Mouse (Mus musculus) common myeloid progenitor, adult 5-6 weeks (primary cell): Measurements from ENCODE around the gene RPS10-NUDT3. TPM values are rescaled to one million over a fixed set of nuclear protein-coding genes. Genes with fewer than 3 reads are reported as not detected.

Experiments
- ATAC-seq: replicated peaks from 2 replicates; pipeline ENCODE4 v1.8.0; 2016; ENCODE audit warnings: low read depth, mild to moderate bottlenecking, moderate TSS enrichment, inconsistent platforms; ENCODE audit not compliant: poor library complexity, severe bottlenecking
- total RNA-seq: library from RNA; stranded (forward); fragments of 200-1000, 187-1606 nt; gene quantifications from 2 replicates; pipeline ENCODE4 v1.2.3, GENCODE M21; 2017

Gene RPS10-NUDT3
- total RNA-seq, 1 experiment from 2014 or later = not detected

GRCm38 (mm10) chr17:27613016-27613415 lies 22.0 kb downstream of the RPS10-NUDT3 start:
- no peak for ATAC-seq

- 0 out of 2 replicates have a peak, but pooled peaks have one; percentile 23 for ATAC-seq
Observed at GRCm38 (mm10) chr17:27611994-27612393, 23.0 kb downstream of the RPS10-NUDT3 start.

- ATAC-seq = no peak
Observed at GRCm38 (mm10) chr17:27611519-27611884, 23.5 kb downstream of the RPS10-NUDT3 start.

- ATAC-seq = peak; percentile 62
Observed at GRCm38 (mm10) chr17:27610679-27611518, 24.1 kb downstream of the RPS10-NUDT3 start.

- no peak for ATAC-seq
Observed at GRCm38 (mm10) chr17:27609576-27609975, 25.4 kb downstream of the RPS10-NUDT3 start.

GRCm38 (mm10) chr17:27603522-27604234 lies 31.3 kb downstream of the RPS10-NUDT3 start:
- peak; percentile 79 for ATAC-seq

GRCm38 (mm10) chr17:27603036-27603435 lies 32.0 kb downstream of the RPS10-NUDT3 start:
- no peak for ATAC-seq

GRCm38 (mm10) chr17:27600869-27601268 lies 34.2 kb downstream of the RPS10-NUDT3 start:
- ATAC-seq = no peak

- ATAC-seq = no peak
Observed at GRCm38 (mm10) chr17:27600286-27600685, 34.7 kb downstream of the RPS10-NUDT3 start.

- ATAC-seq = no peak
Observed at GRCm38 (mm10) chr17:27596376-27597190, 38.4 kb downstream of the RPS10-NUDT3 start.

- no peak for ATAC-seq
Observed at GRCm38 (mm10) chr17:27595659-27596375, 39.2 kb downstream of the RPS10-NUDT3 start.

- no peak for ATAC-seq
Observed at GRCm38 (mm10) chr17:27592565-27592910, 42.5 kb downstream of the RPS10-NUDT3 start.

GRCm38 (mm10) chr17:27591826-27592564 lies 43.0 kb downstream of the RPS10-NUDT3 start:
- no peak for ATAC-seq

GRCm38 (mm10) chr17:27588231-27588630 lies 46.8 kb downstream of the RPS10-NUDT3 start:
- peak; percentile 86 for ATAC-seq

- ATAC-seq = no peak
Observed at GRCm38 (mm10) chr17:27587252-27587651, 47.8 kb downstream of the RPS10-NUDT3 start.

- ATAC-seq = no peak
Observed at GRCm38 (mm10) chr17:27586661-27587060, 48.4 kb downstream of the RPS10-NUDT3 start.

- 0 out of 2 replicates have a peak, but pooled peaks have one; percentile 38 for ATAC-seq
Observed at GRCm38 (mm10) chr17:27583185-27583894, 51.7 kb downstream of the RPS10-NUDT3 start.

GRCm38 (mm10) chr17:27580392-27581068 lies 54.5 kb downstream of the RPS10-NUDT3 start:
- no peak for ATAC-seq
